Mouse (Mus musculus): Measurements from ENCODE around the gene Ap3s2.

DNA sequence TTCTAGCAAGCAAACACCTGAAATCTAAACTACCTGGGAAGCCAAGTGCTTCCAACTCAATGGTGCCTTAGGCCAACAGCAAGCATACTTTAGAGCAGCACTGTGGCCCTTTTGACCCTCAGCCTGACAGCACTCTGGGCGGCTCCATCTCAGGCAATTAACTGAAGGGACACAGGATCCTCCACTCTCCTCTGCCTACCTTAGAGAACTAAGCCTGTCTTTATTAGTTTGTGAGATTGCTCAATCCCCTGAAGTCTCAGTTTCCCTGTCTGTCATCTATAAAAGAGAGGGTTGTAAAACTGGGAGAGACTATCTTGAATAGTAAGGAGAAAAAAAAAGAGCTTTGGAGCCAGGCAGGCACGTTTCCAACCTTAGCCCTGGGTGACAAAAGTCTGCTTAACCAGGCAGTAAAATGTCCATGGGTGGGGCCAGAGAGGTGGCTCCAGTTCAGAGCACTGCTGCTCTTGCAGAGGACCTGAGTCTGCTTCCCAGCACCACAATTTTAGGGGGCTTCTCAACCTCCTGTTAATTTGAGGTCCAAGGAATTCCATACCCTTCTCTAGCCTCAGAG is 41.9 kb downstream of the Ap3s2 start:
- TF ChIP-seq MAFK (IDR thresholded peaks at IDR 0.05; ENCODE audit: insufficient read depth, low read depth, low read length) = no peak
- no peak for TF ChIP-seq CHD2 (IDR thresholded peaks at IDR 0.05; ENCODE audit: low read depth, low read length)
- no peak for TF ChIP-seq ZNF384 (IDR thresholded peaks at IDR 0.05; ENCODE audit: low read depth, low read length)
